In genomic region chrX:36392672-36393071, GRCm38 (mm10) we compare ENCODE assay signal across 20 mouse cellular contexts. TPM values are rescaled to one million over a fixed set of nuclear protein-coding genes. Genes with fewer than 3 reads are reported as not detected.
A peak's percentile ranks its signal among the peaks of the same experiment; 100 is the strongest.
DNase-seq lines count a peak whose midpoint lies in the region.
"Had no signal": no experiment of that assay in that cellular context is flagged by ENCODE, and none has a peak within 500 bp of the region (broad histone marks: within the 10 kb centered on the region; RNA-seq: fewer than 3 reads in every experiment).

No protein-coding gene starts in this region.

- intact Hi-C loops in left cerebral cortex, postnatal 25 days (cut with DNase I) = loop anchor here (1.0 to 5.0 kb wide), 3 partner anchors 65 to 166 kb away; partner anchors contain the start of gene Lonrf3
- intact Hi-C loops in left cerebral cortex, postnatal 10 days (cut with DNase I) = loop anchor here (5.0 to 10.0 kb wide), 2 partner anchors 165 to 558 kb away; no protein-coding TSS in a partner anchor
- intact Hi-C loops in heart, postnatal 36 days (cut with DNase I) = loop anchor here (1.0 kb wide), 1 partner anchor 166 kb away; no protein-coding TSS in a partner anchor

- peak; percentile 10 to 39 for DNase-seq in frontal cortex, postnatal 36 days (ENCODE audit: low spot score in 2 of 2)
- no peak for DNase-seq in frontal cortex, postnatal 14 days (ENCODE audit: low spot score in 2 of 2)
- peak; percentile 19 to 63 for DNase-seq in left cerebral cortex, postnatal 25 days (ENCODE audit: low spot score in 2 of 2)
- DNase-seq in left cerebral cortex, postnatal 10 days (ENCODE audit: extremely low spot score in 1 of 2, low spot score in 2 of 2) = no peak
- peak; percentile 20 to 25 for DNase-seq in layer of hippocampus, postnatal 25 days (ENCODE audit: extremely low spot score in 1 of 2, low spot score in 1 of 2)
- peak; percentile 62 for DNase-seq in telencephalon, adult 2 months (ENCODE audit: low read depth, low spot score)
- no peak for DNase-seq in heart, postnatal 36 days
- DNase-seq: adrenal gland, adult 2 months; gastrocnemius, postnatal 14 days; heart, adult 11 months; kidney, postnatal 25 days; liver, embryonic 13.5 days; lung, adult 2 months; lung, postnatal 14 days; spleen, adult 18-20 months had no signal

RNA-seq across cellular contexts. Expression of gene Gm6268, which starts 8.4 kb away (rescaled TPM):
- total RNA-seq in left cerebral cortex, postnatal 25 days (2021) = not detected
- not detected for total RNA-seq in left cerebral cortex, postnatal 10 days (2021)
- not detected for total RNA-seq in layer of hippocampus, postnatal 25 days (2021)
- total RNA-seq in heart, postnatal 36 days (2021) = not detected
- total RNA-seq: adrenal gland, adult 2 months; gastrocnemius, postnatal 14 days; heart, postnatal 10 days; left cerebral cortex, adult 2 months; megakaryocyte progenitor cell, adult 5-6 weeks; MEL; midbrain, postnatal 0 days had no signal

Comparison
In these comparisons a context has a peak if more than half of its experiments do, and no peak if none do; other contexts are left out.
1. DNase-seq: peak in frontal cortex, postnatal 36 days (2 of 2), left cerebral cortex, postnatal 25 days (2 of 2), layer of hippocampus, postnatal 25 days (2 of 2) and telencephalon, adult 2 months (single experiment); none in frontal cortex, postnatal 14 days (0 of 2), left cerebral cortex, postnatal 10 days (0 of 2) and heart, postnatal 36 days (0 of 2).